Mouse (Mus musculus) thymus, adult 2 months (tissue): ENCODE data around the gene Psma5. TPM values are rescaled to one million over a fixed set of nuclear protein-coding genes. Genes with fewer than 3 reads are reported as not detected.

Experiments used
- DNase-seq: peaks from one replicate; pipeline ENCODE4 v3.0.0; 2021
- H3K27ac ChIP-seq: fragments of 200-500 bp; 2 replicates; pipeline ENCODE4 v1.5.1; 2012; ENCODE audit warnings: low read length, control low read depth; ENCODE audit not compliant: control insufficient read depth, insufficient read depth
- H3K27me3 ChIP-seq: fragments of 200-500 bp; 2 replicates; pipeline ENCODE4 v1.6.1; 2012; ENCODE audit warnings: mild to moderate bottlenecking, low read length, moderate library complexity, mixed read lengths; ENCODE audit not compliant: control insufficient read depth, insufficient read depth
- H3K36me3 ChIP-seq: fragments of 200-500 bp; 2 replicates; pipeline ENCODE4 v1.6.1; 2012; ENCODE audit warnings: mild to moderate bottlenecking, low read length, moderate library complexity; ENCODE audit not compliant: control insufficient read depth, insufficient read depth
- H3K4me1 ChIP-seq: fragments of 200-500 bp; replicated peaks from 2 replicates; pipeline ENCODE4 v1.6.1; 2012; ENCODE audit warnings: low read length; ENCODE audit not compliant: control insufficient read depth, insufficient read depth
- H3K4me3 ChIP-seq: fragments of 200-500 bp; 2 replicates; pipeline ENCODE4 v1.5.1; 2012; ENCODE audit warnings: mild to moderate bottlenecking, low read length, control low read depth, moderate library complexity; ENCODE audit not compliant: control insufficient read depth, insufficient read depth
- CTCF ChIP-seq: fragments of 200-500 bp; IDR thresholded peaks from 2 replicates; pipeline ENCODE4 v1.5.1; 2012; ENCODE audit warnings: mild to moderate bottlenecking, control low read depth, low read length, moderate library complexity, borderline replicate concordance; ENCODE audit not compliant: control insufficient read depth, poor library complexity, insufficient read depth; ENCODE audit errors: extremely low read depth
- POLR2A ChIP-seq: fragments of 200-500 bp; IDR thresholded peaks from 2 replicates; pipeline ENCODE4 v1.6.1; 2012; ENCODE audit warnings: mild to moderate bottlenecking, low read length, control low read depth, moderate library complexity; ENCODE audit not compliant: control insufficient read depth, poor library complexity, insufficient read depth; ENCODE audit errors: extremely low read depth
- WGBS: fragments of 180-500 bp; shearing (Covaris S2); methylation state at CpG from one replicate; pipeline ENCODE4 v1.1.7; 2018; 5-methylcytosine and 5-hydroxymethylcytosine counted together
- polyA plus RNA-seq: library from polyadenylated mRNA; depleted of rRNA; stranded (reverse); fragments of >200 nt; gene quantifications from 2 replicates; pipeline ENCODE4 v1.2.3, GENCODE M21; 2012

The Psma5 gene
- polyA plus RNA-seq, 1 experiment = 71.3 TPM

- Histone ChIP-seq H3K27ac (peak within 1 kb of the TSS; percentile 32; the same call in 1 of the 2 replicates), H3K27me3 (no peaks in the 10 kb centered on the region), H3K4me3 (peak within 1 kb of the TSS; percentile 59), H3K4me1 (0 out of 2 replicates have a peak, but pooled peaks cover 5% of the 10 kb centered on the region), H3K36me3 (no peaks in the 10 kb centered on the region)
- peak; percentile 80 for DNase-seq
- TF ChIP-seq POLR2A (peak; percentile 42; the same call in 1 of the 2 replicates), CTCF (no peak; the same call in 1 of the 2 replicates)
- WGBS = under 1% methylated on average over 103 of the region's 109 CpGs
Measured at GRCm38 (mm10) chr3:108283781-108284601, 27.3 kb downstream of the Psma5 start, which contains the start of gene Sort1. Gene Sort1, plus strand, starts transcription at chr3:108284082.

- no peak for TF ChIP-seq CTCF
- no peak for TF ChIP-seq POLR2A
- DNase-seq = no peak
- Histone ChIP-seq H3K27ac (no peak overlapping the region), H3K4me3 (no peak overlapping the region), H3K36me3 (no peaks in the 10 kb centered on the region), H3K27me3 (no peaks in the 10 kb centered on the region), H3K4me1 (0 out of 2 replicates have a peak, but pooled peaks cover 5% of the 10 kb centered on the region)
- 94% methylated on average over 4 of the region's 4 CpGs for WGBS
Measured at GRCm38 (mm10) chr3:108285078-108285711, 28.5 kb downstream of the Psma5 start.

GRCm38 (mm10) chr3:108286671-108287439 is 30.1 kb downstream of the Psma5 start:
- Histone ChIP-seq H3K36me3 (no peaks in the 10 kb centered on the region), H3K4me3 (no peak overlapping the region), H3K4me1 (0 out of 2 replicates have a peak, but pooled peaks cover 5% of the 10 kb centered on the region), H3K27ac (no peak overlapping the region), H3K27me3 (no peaks in the 10 kb centered on the region)
- DNase-seq = no peak
- WGBS = 65% methylated on average over 14 of the region's 14 CpGs
- TF ChIP-seq POLR2A (no peak), CTCF (no peak)

DNA sequence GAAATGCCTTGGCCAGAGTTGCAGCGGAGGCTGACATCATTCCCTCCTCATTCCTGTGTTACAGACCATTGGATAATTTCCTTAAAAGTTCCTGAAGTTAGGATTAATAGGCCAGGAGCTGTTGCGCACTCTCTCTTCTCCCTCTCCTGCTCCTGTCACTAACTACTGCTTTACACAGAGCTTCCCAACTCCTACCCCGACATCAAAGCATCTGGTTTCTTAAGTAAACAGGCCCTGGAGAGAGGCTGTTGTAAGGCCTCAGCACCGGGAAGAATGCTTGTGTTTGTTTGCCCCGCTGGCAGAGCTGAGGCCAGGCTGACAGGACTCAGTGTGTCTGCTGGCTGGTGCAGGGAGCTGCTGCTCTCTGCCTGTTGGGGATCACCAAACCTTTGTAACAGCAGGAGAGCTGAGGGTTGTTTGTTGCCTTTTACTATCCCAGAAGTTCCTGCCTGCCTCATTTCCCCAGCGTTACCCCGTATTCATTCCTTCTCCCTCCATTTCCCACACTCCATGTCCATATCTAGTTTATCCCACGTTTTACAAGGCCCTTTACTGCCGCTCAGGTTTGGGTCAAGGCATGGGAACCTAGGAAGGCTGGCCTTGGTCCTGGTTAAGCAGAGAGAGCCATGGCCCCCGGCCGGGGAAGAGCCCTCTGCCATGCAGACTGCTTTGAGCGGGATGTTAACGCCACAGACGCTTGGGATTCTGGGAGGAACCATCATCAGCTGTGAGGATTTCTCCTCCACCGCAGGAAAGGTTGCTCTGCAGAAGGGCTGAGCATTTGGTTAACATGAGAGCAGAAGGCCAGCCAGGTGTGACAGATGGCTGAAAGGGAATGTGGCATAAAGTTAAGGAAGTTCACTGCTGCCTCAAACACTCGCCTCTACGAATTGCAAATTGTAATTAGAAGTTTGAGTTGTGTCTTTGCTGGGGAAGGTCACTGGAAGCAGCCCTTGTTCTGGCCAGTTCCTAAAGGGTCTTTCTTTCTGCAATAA is 31.4 kb downstream of the Psma5 start:
- 91% methylated on average over 17 of the region's 17 CpGs for WGBS
- TF ChIP-seq POLR2A (no peak), CTCF (no peak)
- H3K4me1 ChIP-seq = 0 out of 2 replicates have a peak, but pooled peaks cover 5% of the 10 kb centered on the region
- H3K27ac ChIP-seq = no peak overlapping the region
- no peaks in the 10 kb centered on the region for H3K36me3 ChIP-seq
- H3K4me3 ChIP-seq = no peak overlapping the region
- H3K27me3 ChIP-seq = no peaks in the 10 kb centered on the region
- no peak for DNase-seq

DNA sequence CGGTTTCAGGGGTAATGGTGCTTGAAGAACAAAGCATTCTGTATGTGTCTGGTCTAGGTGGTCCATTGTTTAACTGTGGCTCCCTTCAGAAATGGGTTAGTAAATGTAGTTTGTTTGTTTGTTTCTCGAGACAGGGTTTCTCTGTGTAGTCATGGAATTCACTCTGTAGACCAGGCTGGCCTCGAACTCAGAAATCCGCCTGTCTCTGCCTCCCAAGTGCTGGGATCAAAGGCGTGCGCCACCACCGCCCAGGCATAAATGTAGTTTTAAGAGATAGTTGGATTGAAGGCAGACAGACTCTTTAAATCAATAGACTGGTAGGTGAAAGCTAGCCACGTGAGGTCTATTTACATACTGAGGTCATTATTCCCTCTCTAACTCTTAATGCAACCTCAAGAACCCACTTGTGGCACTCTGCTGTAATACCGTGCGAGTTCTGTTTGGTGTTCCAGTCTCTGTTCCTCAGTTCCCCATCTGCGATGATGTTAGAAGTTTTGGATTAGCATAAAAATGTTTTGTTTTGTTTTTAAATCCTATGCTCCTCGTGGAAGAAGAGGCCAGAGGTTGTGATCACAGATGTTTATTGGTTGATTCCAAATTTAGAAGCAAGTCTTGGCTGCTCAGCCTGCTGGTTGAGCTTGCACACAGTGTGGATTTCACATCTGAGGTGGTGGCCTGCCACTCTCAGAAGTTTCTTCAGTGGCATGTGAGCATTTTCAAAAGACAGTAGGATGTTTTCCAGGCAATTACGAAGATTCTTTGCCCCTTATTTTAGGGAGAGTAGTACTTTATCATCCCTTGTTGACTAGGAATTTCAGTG is 32.8 kb downstream of the Psma5 start:
- Histone ChIP-seq H3K4me3 (no peak overlapping the region), H3K27ac (no peak overlapping the region), H3K4me1 (no peaks in the 10 kb centered on the region), H3K27me3 (no peaks in the 10 kb centered on the region), H3K36me3 (no peaks in the 10 kb centered on the region)
- 83% methylated on average over 13 of the region's 13 CpGs for WGBS
- no peak for DNase-seq
- TF ChIP-seq CTCF = no peak
- no peak for TF ChIP-seq POLR2A
